Mouse (Mus musculus) MEL-GATA-1-ER (cell line): ENCODE data around the gene Vcp.

Experiments
- DNase-seq: peaks from one replicate; pipeline ENCODE4 v3.0.0-alpha.2; 2012; ENCODE audit warnings: low read depth; ENCODE audit errors: extremely low read depth

Gene Vcp

GRCm38 (mm10) chr4:42945952-42946351 lies 54.4 kb downstream of the Vcp start:
- DNase-seq = no peak

GRCm38 (mm10) chr4:42945445-42945844 lies 54.9 kb downstream of the Vcp start:
- no peak for DNase-seq

GRCm38 (mm10) chr4:42945043-42945442 lies 55.3 kb downstream of the Vcp start:
- no peak for DNase-seq

- DNase-seq = no peak
These were observed 56.1 kb downstream of the Vcp start for GRCm38 (mm10) chr4:42944185-42944584.

- DNase-seq = no peak
These were observed 57.0 kb downstream of the Vcp start for GRCm38 (mm10) chr4:42943341-42943740.

- DNase-seq = no peak
These were observed 58.9 kb downstream of the Vcp start for GRCm38 (mm10) chr4:42941396-42941795.

- peak; percentile 56 for DNase-seq
These were observed 66.7 kb downstream of the Vcp start for GRCm38 (mm10) chr4:42933630-42934029.

- no peak for DNase-seq
These were observed 67.9 kb downstream of the Vcp start for GRCm38 (mm10) chr4:42932229-42932969.
